Mouse (Mus musculus): ENCODE measurements around the gene Lrmda.

DNA sequence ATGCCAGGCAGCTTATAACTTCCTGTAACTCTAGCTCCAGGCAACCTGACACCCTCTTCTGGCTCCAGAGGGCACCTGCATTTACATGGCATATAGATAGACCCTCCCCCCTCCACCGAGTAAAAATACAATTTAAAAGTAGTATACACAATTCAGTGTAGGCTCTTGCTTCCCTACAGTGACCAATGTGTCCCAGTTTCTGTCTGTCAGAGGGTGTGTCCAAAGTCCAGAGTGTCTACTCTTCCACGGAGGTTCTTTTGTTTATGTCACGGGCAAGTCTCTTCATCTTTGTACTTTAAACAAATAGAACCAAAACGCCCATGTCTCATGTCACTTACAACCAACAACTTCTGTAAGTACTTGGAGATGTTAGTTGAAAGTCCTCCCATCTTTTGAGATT lies 126.4 kb downstream of the Lrmda start:
- TF ChIP-seq CTCF (IDR thresholded peaks at IDR 0.05; ENCODE audit: extremely low read depth, insufficient read depth, low read length) (no peak), POLR2A (IDR thresholded peaks at IDR 0.05; ENCODE audit: extremely low read depth, insufficient read depth, low read length) (no peak)
